Mouse (Mus musculus): ENCODE results near the gene Aldh9a1. TPM values are rescaled to one million over a fixed set of nuclear protein-coding genes. Genes with fewer than 3 reads are reported as not detected.

Aldh9a1 gene
- polyA plus RNA-seq, 1 experiment from 2014 or later = 26.5 TPM

DNA sequence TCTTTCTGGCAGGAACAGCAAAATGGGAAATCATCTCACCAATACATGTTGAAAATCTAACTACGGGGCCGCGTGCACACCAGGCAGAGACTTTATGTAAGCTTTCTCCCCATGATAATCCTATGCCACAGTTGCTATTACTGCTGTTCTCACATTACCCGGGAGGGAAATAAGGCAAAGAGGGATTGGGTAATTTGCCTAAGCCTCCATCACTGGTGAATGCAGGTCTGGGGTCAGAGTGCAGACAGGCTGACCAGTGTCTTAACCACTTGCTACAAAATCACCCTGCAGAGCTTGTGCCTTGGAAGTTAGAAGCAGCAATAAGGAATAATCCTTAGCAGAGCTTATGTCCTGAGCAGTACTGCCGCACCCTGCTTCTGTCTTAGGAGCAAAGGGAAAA is 35.8 kb downstream of the Aldh9a1 start:
- peaks cover 0 to 20% of the 10 kb centered on the region in 2 experiments; a peak in 3 of 4 replicates for H3K4me1 ChIP-seq (ENCODE audit: control insufficient read depth in 2 of 2, insufficient read depth in 2 of 2, low read length in 2 of 2)
- no peak overlapping the region for H3K4me2 ChIP-seq (ENCODE audit: low read length)
- H3K36me3 ChIP-seq (ENCODE audit: control insufficient read depth, insufficient read depth, low read length) = no peaks in the 10 kb centered on the region
- no peaks in the 10 kb centered on the region for H3K9me3 ChIP-seq (ENCODE audit: control insufficient read depth, low read length)
- H3K27me3 ChIP-seq (ENCODE audit: control insufficient read depth, insufficient read depth, low read length) = no peaks in the 10 kb centered on the region
- H3K4me3 ChIP-seq (ENCODE audit: control insufficient read depth in 1 of 2, insufficient read depth in 1 of 2, low read depth in 1 of 2, low read length in 2 of 2) = no peak overlapping the region
- no peak for ATAC-seq (ENCODE audit: insufficient number of reproducible peaks, insufficient read depth, low FRiP score, low read depth)
- no peak overlapping the region for H3K9ac ChIP-seq (ENCODE audit: low read length)
- no peak overlapping the region for H3K27ac ChIP-seq (replicated peaks in 1 of 2; ENCODE audit: control insufficient read depth in 1 of 2, insufficient read depth in 1 of 2, low read depth in 2 of 2, low read length in 2 of 2)
- 69% methylated on average over 5 of the region's 5 CpGs for WGBS

DNA sequence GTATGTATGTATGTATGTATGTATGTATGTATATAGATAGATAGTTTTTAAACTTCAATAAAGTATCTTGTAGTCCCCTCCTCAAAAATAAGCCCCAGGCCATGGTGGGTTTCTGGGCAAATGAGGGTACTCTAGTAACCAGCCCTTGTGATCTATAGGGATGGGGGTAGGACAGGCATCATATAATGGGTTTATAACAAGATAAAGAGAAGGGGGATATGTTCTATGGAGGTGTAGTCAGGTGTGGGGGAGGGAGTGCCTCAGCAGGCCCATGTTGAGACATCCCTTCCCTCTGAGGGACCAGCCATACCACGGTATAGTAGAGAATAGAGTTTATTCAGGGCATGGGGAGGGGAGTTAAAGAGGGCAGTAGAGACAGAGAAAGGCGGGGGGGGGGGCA is 36.7 kb downstream of the Aldh9a1 start:
- H3K27me3 ChIP-seq (ENCODE audit: control insufficient read depth, insufficient read depth, low read length) = no peaks in the 10 kb centered on the region
- no peak overlapping the region for H3K27ac ChIP-seq (replicated peaks in 1 of 2; ENCODE audit: control insufficient read depth in 1 of 2, insufficient read depth in 1 of 2, low read depth in 2 of 2, low read length in 2 of 2)
- WGBS = 60% methylated on average over 2 of the region's 2 CpGs
- H3K9me3 ChIP-seq (ENCODE audit: control insufficient read depth, low read length) = no peaks in the 10 kb centered on the region
- peaks cover 0 to 24% of the 10 kb centered on the region in 2 experiments for H3K4me1 ChIP-seq (ENCODE audit: control insufficient read depth in 2 of 2, insufficient read depth in 2 of 2, low read length in 2 of 2)
- no peak overlapping the region for H3K9ac ChIP-seq (ENCODE audit: low read length)
- H3K36me3 ChIP-seq (ENCODE audit: control insufficient read depth, insufficient read depth, low read length) = no peaks in the 10 kb centered on the region
- H3K4me3 ChIP-seq (ENCODE audit: control insufficient read depth in 1 of 2, insufficient read depth in 1 of 2, low read depth in 1 of 2, low read length in 2 of 2) = no peak overlapping the region
- no peak overlapping the region for H3K4me2 ChIP-seq (ENCODE audit: low read length)
- ATAC-seq (ENCODE audit: insufficient number of reproducible peaks, insufficient read depth, low FRiP score, low read depth) = no peak

DNA sequence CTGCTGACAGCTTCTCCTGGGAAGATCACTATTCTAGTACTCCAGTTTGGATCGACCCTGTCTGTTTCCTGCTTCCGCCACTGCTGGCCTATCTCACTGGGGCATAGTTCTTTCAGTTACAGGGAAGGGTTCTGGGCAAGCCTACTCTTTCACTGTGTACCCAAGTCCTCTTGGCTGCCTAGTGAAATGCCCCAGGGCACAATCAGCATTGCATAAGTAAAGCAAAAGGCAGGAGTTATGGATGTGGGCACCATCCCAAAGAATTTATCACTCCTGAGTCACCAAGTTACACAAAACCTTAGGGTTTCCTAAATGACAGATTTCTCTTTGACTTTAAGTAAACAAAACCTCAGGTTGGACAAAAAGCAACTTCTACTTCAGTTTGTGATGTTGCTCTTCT is 37.5 kb downstream of the Aldh9a1 start:
- Histone ChIP-seq H3K27me3 (ENCODE audit: control insufficient read depth, insufficient read depth, low read length) (no peaks in the 10 kb centered on the region), H3K4me2 (ENCODE audit: low read length) (no peak overlapping the region), H3K27ac (replicated peaks in 1 of 2; ENCODE audit: control insufficient read depth in 1 of 2, insufficient read depth in 1 of 2, low read depth in 2 of 2, low read length in 2 of 2) (no peak overlapping the region), H3K4me3 (ENCODE audit: control insufficient read depth in 1 of 2, insufficient read depth in 1 of 2, low read depth in 1 of 2, low read length in 2 of 2) (no peak overlapping the region), H3K36me3 (ENCODE audit: control insufficient read depth, insufficient read depth, low read length) (no peaks in the 10 kb centered on the region), H3K9me3 (ENCODE audit: control insufficient read depth, low read length) (no peaks in the 10 kb centered on the region), H3K9ac (ENCODE audit: low read length) (no peak overlapping the region), H3K4me1 (ENCODE audit: control insufficient read depth in 2 of 2, insufficient read depth in 2 of 2, low read length in 2 of 2) (peaks cover 2 to 23% of the 10 kb centered on the region in 2 experiments)
- ATAC-seq (ENCODE audit: insufficient number of reproducible peaks, insufficient read depth, low FRiP score, low read depth) = no peak
- WGBS = 51% methylated on average over 2 of the region's 2 CpGs

DNA sequence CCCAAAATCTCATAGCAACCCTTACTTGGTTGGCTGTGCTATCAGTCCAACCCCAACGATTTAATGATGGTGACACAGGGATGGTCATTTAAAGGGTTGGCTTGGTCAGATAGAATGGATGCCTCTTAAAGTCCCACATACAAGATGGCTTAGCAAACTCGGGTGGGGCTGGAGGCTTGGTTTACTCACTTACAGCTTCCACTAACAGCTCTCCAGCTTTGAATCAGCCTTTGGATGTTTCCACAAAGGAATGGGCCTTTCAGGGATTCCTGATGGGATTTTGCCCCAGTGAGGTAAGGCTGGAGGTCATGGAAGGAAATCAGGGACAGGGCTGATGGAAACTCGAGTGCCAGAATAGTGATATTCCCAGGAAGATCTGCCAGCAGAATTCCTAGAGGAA is 38.0 kb downstream of the Aldh9a1 start:
- Histone ChIP-seq H3K9me3 (ENCODE audit: control insufficient read depth, low read length) (no peaks in the 10 kb centered on the region), H3K27ac (replicated peaks in 1 of 2; ENCODE audit: control insufficient read depth in 1 of 2, insufficient read depth in 1 of 2, low read depth in 2 of 2, low read length in 2 of 2) (no peak overlapping the region), H3K4me1 (ENCODE audit: control insufficient read depth in 2 of 2, insufficient read depth in 2 of 2, low read length in 2 of 2) (peaks cover 2 to 23% of the 10 kb centered on the region in 2 experiments), H3K27me3 (ENCODE audit: control insufficient read depth, insufficient read depth, low read length) (no peaks in the 10 kb centered on the region), H3K36me3 (ENCODE audit: control insufficient read depth, insufficient read depth, low read length) (no peaks in the 10 kb centered on the region), H3K9ac (ENCODE audit: low read length) (no peak overlapping the region), H3K4me3 (ENCODE audit: control insufficient read depth in 1 of 2, insufficient read depth in 1 of 2, low read depth in 1 of 2, low read length in 2 of 2) (no peak overlapping the region), H3K4me2 (ENCODE audit: low read length) (no peak overlapping the region)
- 74% methylated on average over 3 of the region's 3 CpGs for WGBS
- ATAC-seq (ENCODE audit: insufficient number of reproducible peaks, insufficient read depth, low FRiP score, low read depth) = no peak

DNA sequence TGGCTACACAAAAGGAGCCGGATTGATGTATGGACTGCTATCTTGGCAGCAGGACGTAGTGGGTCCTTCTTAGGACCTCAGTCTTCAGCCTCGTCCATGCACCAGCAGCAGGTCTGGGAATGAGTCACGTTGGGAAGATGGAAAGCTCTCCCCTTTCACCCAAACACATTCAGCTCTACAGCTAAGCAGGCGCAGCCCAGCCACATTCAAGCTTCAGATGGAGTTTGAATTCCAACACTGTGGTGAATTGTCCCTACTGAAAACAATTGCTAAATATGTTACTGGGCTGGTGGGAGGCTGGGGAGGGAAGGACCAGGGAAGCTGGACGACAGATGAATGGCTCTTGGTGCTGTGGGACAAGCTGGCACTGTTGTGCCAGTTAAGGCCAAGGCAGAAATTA is 38.8 kb downstream of the Aldh9a1 start:
- 71% methylated on average over 6 of the region's 6 CpGs for WGBS
- no peaks in the 10 kb centered on the region for H3K9me3 ChIP-seq (ENCODE audit: control insufficient read depth, low read length)
- H3K4me1 ChIP-seq (ENCODE audit: control insufficient read depth in 2 of 2, insufficient read depth in 2 of 2, low read length in 2 of 2) = peaks cover 4 to 23% of the 10 kb centered on the region in 2 experiments
- no peaks in the 10 kb centered on the region for H3K27me3 ChIP-seq (ENCODE audit: control insufficient read depth, insufficient read depth, low read length)
- H3K36me3 ChIP-seq (ENCODE audit: control insufficient read depth, insufficient read depth, low read length) = no peaks in the 10 kb centered on the region
- H3K4me3 ChIP-seq (ENCODE audit: control insufficient read depth in 1 of 2, insufficient read depth in 1 of 2, low read depth in 1 of 2, low read length in 2 of 2) = no peak overlapping the region
- H3K9ac ChIP-seq (ENCODE audit: low read length) = no peak overlapping the region
- no peak overlapping the region for H3K4me2 ChIP-seq (ENCODE audit: low read length)
- ATAC-seq (ENCODE audit: insufficient number of reproducible peaks, insufficient read depth, low FRiP score, low read depth) = no peak
- no peak overlapping the region for H3K27ac ChIP-seq (replicated peaks in 1 of 2; ENCODE audit: control insufficient read depth in 1 of 2, insufficient read depth in 1 of 2, low read depth in 2 of 2, low read length in 2 of 2)

- no peaks in the 10 kb centered on the region for H3K9me3 ChIP-seq (ENCODE audit: control insufficient read depth, low read length)
- no peak overlapping the region for H3K4me2 ChIP-seq (ENCODE audit: low read length)
- no peak overlapping the region for H3K4me3 ChIP-seq (ENCODE audit: control insufficient read depth in 1 of 2, insufficient read depth in 1 of 2, low read depth in 1 of 2, low read length in 2 of 2)
- no peaks in the 10 kb centered on the region for H3K36me3 ChIP-seq (ENCODE audit: control insufficient read depth, insufficient read depth, low read length)
- H3K9ac ChIP-seq (ENCODE audit: low read length) = no peak overlapping the region
- WGBS = 84% methylated on average over 7 of the region's 7 CpGs
- H3K27me3 ChIP-seq (ENCODE audit: control insufficient read depth, insufficient read depth, low read length) = no peaks in the 10 kb centered on the region
- peaks cover 4 to 21% of the 10 kb centered on the region in 2 experiments for H3K4me1 ChIP-seq (ENCODE audit: control insufficient read depth in 2 of 2, insufficient read depth in 2 of 2, low read length in 2 of 2)
- ATAC-seq (ENCODE audit: insufficient number of reproducible peaks, insufficient read depth, low FRiP score, low read depth) = no peak
- H3K27ac ChIP-seq (replicated peaks in 1 of 2; ENCODE audit: control insufficient read depth in 1 of 2, insufficient read depth in 1 of 2, low read depth in 2 of 2, low read length in 2 of 2) = no peak overlapping the region
Measured at GRCm38 (mm10) chr1:167389584-167389983, 39.8 kb downstream of the Aldh9a1 start.

DNA sequence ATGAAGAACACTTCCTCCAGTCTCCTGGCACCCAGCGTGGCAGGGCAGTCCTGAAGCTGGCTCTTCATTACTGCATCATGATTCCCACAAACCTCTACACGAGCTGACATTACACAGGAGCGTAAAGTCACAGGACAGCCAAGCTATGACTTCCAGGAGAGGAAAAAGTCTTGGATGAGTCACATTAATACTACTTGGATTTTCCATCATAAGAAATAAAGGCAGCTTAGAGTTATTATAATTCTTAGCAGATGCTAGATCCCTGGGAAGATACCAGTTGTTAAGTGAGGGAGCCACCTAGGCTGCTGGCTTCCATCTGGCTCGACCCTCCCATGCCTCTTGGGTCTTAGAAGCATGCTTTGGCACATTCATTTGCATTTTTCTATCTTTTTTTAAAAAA is 40.6 kb downstream of the Aldh9a1 start:
- Histone ChIP-seq H3K27ac (replicated peaks in 1 of 2; ENCODE audit: control insufficient read depth in 1 of 2, insufficient read depth in 1 of 2, low read depth in 2 of 2, low read length in 2 of 2) (no peak overlapping the region), H3K4me1 (ENCODE audit: control insufficient read depth in 2 of 2, insufficient read depth in 2 of 2, low read length in 2 of 2) (peaks cover 4 to 13% of the 10 kb centered on the region in 2 experiments; a peak in 3 of 4 replicates), H3K27me3 (ENCODE audit: control insufficient read depth, insufficient read depth, low read length) (no peaks in the 10 kb centered on the region), H3K4me2 (ENCODE audit: low read length) (no peak overlapping the region), H3K4me3 (ENCODE audit: control insufficient read depth in 1 of 2, insufficient read depth in 1 of 2, low read depth in 1 of 2, low read length in 2 of 2) (no peak overlapping the region), H3K9ac (ENCODE audit: low read length) (no peak overlapping the region), H3K36me3 (ENCODE audit: control insufficient read depth, insufficient read depth, low read length) (no peaks in the 10 kb centered on the region), H3K9me3 (ENCODE audit: control insufficient read depth, low read length) (no peaks in the 10 kb centered on the region)
- 77% methylated on average over 4 of the region's 4 CpGs for WGBS
- ATAC-seq (ENCODE audit: insufficient number of reproducible peaks, insufficient read depth, low FRiP score, low read depth) = no peak

DNA sequence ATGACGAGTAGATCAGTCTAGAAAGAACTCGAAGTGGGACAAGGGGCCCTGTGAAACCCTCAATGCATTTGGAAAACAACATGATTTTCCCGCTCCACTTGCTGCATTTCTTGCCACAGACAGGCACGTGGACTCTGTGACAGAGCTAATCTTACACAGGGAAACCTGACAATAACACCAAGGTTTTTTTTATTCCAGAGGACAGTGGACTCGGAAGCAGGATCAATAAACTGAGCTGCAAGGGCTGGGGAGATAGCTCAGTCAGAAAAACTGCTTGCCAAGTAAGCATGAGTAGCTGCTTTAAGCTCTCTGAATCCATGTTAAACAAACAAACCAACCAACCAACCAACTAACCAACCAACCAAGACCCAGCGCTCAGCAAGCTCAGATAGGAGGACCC is 41.5 kb downstream of the Aldh9a1 start:
- no peak overlapping the region for H3K4me3 ChIP-seq (ENCODE audit: control insufficient read depth in 1 of 2, insufficient read depth in 1 of 2, low read depth in 1 of 2, low read length in 2 of 2)
- no peaks in the 10 kb centered on the region for H3K27me3 ChIP-seq (ENCODE audit: control insufficient read depth, insufficient read depth, low read length)
- H3K4me1 ChIP-seq (ENCODE audit: control insufficient read depth in 2 of 2, insufficient read depth in 2 of 2, low read length in 2 of 2) = peaks cover 4 to 9% of the 10 kb centered on the region in 2 experiments; a peak in 3 of 4 replicates
- no peak overlapping the region for H3K27ac ChIP-seq (replicated peaks in 1 of 2; ENCODE audit: control insufficient read depth in 1 of 2, insufficient read depth in 1 of 2, low read depth in 2 of 2, low read length in 2 of 2)
- no peak overlapping the region; the same call in 1 of the 2 replicates for H3K4me2 ChIP-seq (ENCODE audit: low read length)
- no peaks in the 10 kb centered on the region for H3K9me3 ChIP-seq (ENCODE audit: control insufficient read depth, low read length)
- no peak for ATAC-seq (ENCODE audit: insufficient number of reproducible peaks, insufficient read depth, low FRiP score, low read depth)
- H3K36me3 ChIP-seq (ENCODE audit: control insufficient read depth, insufficient read depth, low read length) = no peaks in the 10 kb centered on the region
- peak overlapping the region; percentile 36; the same call in 1 of the 2 replicates for H3K9ac ChIP-seq (ENCODE audit: low read length)
- 75% methylated on average over 6 of the region's 6 CpGs for WGBS

Data from heart, embryonic 14.5 days (tissue).